Mouse (Mus musculus): ENCODE measurements around the gene Sigirr. TPM values are rescaled to one million over a fixed set of nuclear protein-coding genes. Genes with fewer than 3 reads are reported as not detected.

Gene Sigirr
- polyA plus RNA-seq (2016; fragmentation: Nextera tagmentation; extraction: Ambion mirVana), result 2.3 TPM in 2 replicates

GRCm38 (mm10) chr7:141099911-141100691 is at the start of gene Sigirr:
TSS of gene Sigirr (minus strand) at chr7:141100572.
- H3K36me3 ChIP-seq, result no peaks in the 10 kb centered on the region
- peaks cover 74% of the 10 kb centered on the region for H3K27me3 ChIP-seq (ENCODE audit: low read depth, poor library complexity, severe bottlenecking)
- no peaks in the 10 kb centered on the region for H3K9me3 ChIP-seq (replicated peaks)
- WGBS, result 1% methylated on average over 56 of the region's 56 CpGs
- H3K4me3 ChIP-seq, result peak within 1 kb of the TSS; percentile 53
- DNase-seq (ENCODE audit: low spot score), result peak; percentile 58
- 0 out of 2 replicates have a peak within 1 kb of the TSS, but pooled peaks have one; percentile 6 for H3K27ac ChIP-seq
- peaks cover 22% of the 10 kb centered on the region for H3K4me1 ChIP-seq

DNA sequence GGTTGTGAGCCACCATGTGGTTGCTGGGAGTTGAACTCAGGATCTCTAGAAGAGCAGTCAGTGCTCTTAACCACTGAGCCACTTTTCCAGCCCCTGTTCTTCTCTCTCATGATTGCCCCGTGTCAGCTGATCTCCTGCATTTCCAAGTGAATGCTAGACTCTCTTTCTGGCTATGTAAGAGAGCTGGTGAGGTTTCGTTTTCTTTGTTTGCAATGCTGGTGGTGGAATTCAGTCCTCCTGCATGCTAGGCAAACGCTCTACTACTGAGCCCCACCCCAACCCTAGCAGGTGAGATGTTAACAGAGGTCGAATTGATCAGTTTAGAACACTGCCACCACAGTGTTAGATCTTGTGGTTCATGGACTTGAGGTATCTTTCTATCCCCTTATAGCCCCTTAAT is 48.3 kb upstream of the Sigirr start:
- Histone ChIP-seq H3K4me3 (no peak overlapping the region), H3K4me1 (no peaks in the 10 kb centered on the region), H3K27me3 (ENCODE audit: low read depth, poor library complexity, severe bottlenecking) (no peaks in the 10 kb centered on the region), H3K27ac (no peak overlapping the region), H3K36me3 (peaks cover 94% of the 10 kb centered on the region), H3K9me3 (replicated peaks) (no peaks in the 10 kb centered on the region)
- 75% methylated on average over 4 of the region's 4 CpGs for WGBS
- no peak for DNase-seq (ENCODE audit: low spot score)

DNA sequence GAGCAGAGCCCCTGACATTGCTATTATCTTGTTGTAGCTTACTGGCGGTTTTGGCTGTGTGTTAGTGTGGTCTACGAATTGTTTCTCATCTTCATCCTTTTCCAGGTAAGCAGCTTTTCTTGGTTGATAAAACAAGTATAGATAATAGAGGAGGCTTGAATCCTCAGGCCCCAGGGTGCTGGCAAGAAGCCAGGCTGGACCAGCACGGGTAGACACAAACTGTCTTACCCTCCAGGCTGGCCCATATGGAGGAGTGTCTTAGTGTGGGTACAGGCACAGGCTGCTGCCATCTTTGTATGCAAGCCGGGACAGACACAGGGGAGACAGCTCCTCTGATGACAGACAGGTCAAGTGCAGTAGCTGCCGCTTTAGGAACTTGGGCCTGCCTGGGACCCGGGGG is 46.7 kb upstream of the Sigirr start:
- WGBS, result 92% methylated on average over 6 of the region's 6 CpGs
- no peaks in the 10 kb centered on the region for H3K9me3 ChIP-seq (replicated peaks)
- H3K27me3 ChIP-seq (ENCODE audit: low read depth, poor library complexity, severe bottlenecking), result no peaks in the 10 kb centered on the region
- H3K36me3 ChIP-seq, result peaks cover 91% of the 10 kb centered on the region
- H3K27ac ChIP-seq, result no peak overlapping the region
- DNase-seq (ENCODE audit: low spot score), result no peak
- no peaks in the 10 kb centered on the region for H3K4me1 ChIP-seq
- H3K4me3 ChIP-seq, result no peak overlapping the region

- no peaks in the 10 kb centered on the region for H3K4me1 ChIP-seq
- WGBS, result 97% methylated on average over 12 of the region's 12 CpGs
- peaks cover 90% of the 10 kb centered on the region for H3K36me3 ChIP-seq
- no peak overlapping the region for H3K27ac ChIP-seq
- H3K4me3 ChIP-seq, result no peak overlapping the region
- no peak for DNase-seq (ENCODE audit: low spot score)
- H3K9me3 ChIP-seq (replicated peaks), result no peaks in the 10 kb centered on the region
- H3K27me3 ChIP-seq (ENCODE audit: low read depth, poor library complexity, severe bottlenecking), result no peaks in the 10 kb centered on the region
Observed at GRCm38 (mm10) chr7:141146043-141146595, 45.7 kb upstream of the Sigirr start.

DNA sequence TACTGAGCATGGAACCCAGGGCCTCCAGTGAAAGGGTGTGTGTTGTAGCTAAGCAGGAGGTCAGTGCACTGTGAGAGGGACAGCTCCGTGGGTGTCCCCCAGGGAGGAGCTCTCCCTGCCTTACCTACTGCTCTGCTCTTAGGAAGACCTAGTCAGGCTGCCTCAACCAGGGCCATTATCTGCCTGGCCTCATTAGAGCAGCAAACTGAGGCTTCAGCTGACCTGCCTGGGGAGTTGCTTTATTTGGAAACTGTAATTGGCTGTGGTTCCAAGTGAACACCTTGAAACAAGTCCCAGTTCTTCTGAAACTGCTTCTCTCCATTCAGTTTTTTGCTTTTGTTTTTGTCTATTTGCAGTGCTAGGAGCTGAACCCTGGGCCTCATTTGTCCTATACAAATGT is 45.0 kb upstream of the Sigirr start:
- Histone ChIP-seq H3K9me3 (replicated peaks) (no peaks in the 10 kb centered on the region), H3K4me1 (no peaks in the 10 kb centered on the region), H3K27me3 (ENCODE audit: low read depth, poor library complexity, severe bottlenecking) (no peaks in the 10 kb centered on the region), H3K4me3 (no peak overlapping the region), H3K27ac (no peak overlapping the region), H3K36me3 (peaks cover 88% of the 10 kb centered on the region)
- DNase-seq (ENCODE audit: low spot score), result no peak
- 50% methylated on average over 1 of the region's 1 CpGs for WGBS

- no peaks in the 10 kb centered on the region for H3K4me1 ChIP-seq
- peaks cover 89% of the 10 kb centered on the region for H3K36me3 ChIP-seq
- H3K9me3 ChIP-seq (replicated peaks), result no peaks in the 10 kb centered on the region
- DNase-seq (ENCODE audit: low spot score), result no peak
- 93% methylated on average over 3 of the region's 3 CpGs for WGBS
- H3K27me3 ChIP-seq (ENCODE audit: low read depth, poor library complexity, severe bottlenecking), result no peaks in the 10 kb centered on the region
- H3K27ac ChIP-seq, result no peak overlapping the region
- H3K4me3 ChIP-seq, result no peak overlapping the region
Observed at GRCm38 (mm10) chr7:141144650-141145049, 44.3 kb upstream of the Sigirr start.

DNA sequence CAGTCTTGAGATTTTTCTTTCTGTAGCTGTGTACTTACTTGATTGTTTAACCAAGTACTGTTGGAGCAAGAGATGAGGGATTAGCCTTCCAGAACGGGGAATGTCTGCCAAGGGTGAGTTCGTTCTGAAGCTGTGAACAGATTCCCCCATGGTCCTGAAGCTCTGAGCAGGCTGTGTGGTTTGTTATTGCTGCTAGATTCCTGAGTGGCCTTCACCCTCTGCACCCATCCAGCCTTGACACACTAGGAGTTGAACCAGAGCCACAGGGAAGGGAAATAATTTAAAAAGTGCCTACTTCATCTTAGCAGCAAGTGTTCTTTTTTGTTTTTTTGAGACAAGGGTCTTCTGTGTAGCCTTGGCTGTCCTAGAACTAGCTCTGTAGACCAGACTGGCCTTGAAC is 43.5 kb upstream of the Sigirr start:
- H3K27me3 ChIP-seq (ENCODE audit: low read depth, poor library complexity, severe bottlenecking), result no peaks in the 10 kb centered on the region
- no peak for DNase-seq (ENCODE audit: low spot score)
- no peaks in the 10 kb centered on the region for H3K4me1 ChIP-seq
- H3K9me3 ChIP-seq (replicated peaks), result no peaks in the 10 kb centered on the region
- H3K36me3 ChIP-seq, result peaks cover 93% of the 10 kb centered on the region
- WGBS, result 90% methylated on average over 2 of the region's 2 CpGs
- no peak overlapping the region for H3K4me3 ChIP-seq
- H3K27ac ChIP-seq, result no peak overlapping the region

DNA sequence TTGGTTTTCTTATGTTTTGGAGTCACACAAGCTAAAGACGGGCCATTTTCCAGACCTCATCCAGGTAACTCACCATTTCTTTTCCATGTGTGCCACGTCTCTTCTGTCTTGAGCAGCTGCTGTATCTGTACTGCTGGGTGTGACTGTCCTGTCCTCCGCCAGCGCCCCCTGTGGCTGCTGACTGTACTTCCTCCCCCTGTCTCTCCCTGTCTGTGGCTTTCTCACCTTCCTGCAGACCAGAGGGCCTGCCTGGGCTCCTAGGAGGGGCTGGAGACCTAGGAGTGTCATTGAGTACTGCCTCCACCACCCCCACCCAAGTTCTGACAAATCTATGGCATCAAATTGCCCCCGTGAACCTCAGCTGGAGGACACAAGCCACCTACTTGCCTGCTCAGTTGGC is 42.7 kb upstream of the Sigirr start:
- H3K4me1 ChIP-seq, result no peaks in the 10 kb centered on the region
- peaks cover 93% of the 10 kb centered on the region for H3K36me3 ChIP-seq
- WGBS, result 42% methylated on average over 5 of the region's 5 CpGs
- peak; percentile 47 for DNase-seq (ENCODE audit: low spot score)
- no peak overlapping the region for H3K4me3 ChIP-seq
- H3K27me3 ChIP-seq (ENCODE audit: low read depth, poor library complexity, severe bottlenecking), result no peaks in the 10 kb centered on the region
- no peak overlapping the region for H3K27ac ChIP-seq
- H3K9me3 ChIP-seq (replicated peaks), result no peaks in the 10 kb centered on the region

DNA sequence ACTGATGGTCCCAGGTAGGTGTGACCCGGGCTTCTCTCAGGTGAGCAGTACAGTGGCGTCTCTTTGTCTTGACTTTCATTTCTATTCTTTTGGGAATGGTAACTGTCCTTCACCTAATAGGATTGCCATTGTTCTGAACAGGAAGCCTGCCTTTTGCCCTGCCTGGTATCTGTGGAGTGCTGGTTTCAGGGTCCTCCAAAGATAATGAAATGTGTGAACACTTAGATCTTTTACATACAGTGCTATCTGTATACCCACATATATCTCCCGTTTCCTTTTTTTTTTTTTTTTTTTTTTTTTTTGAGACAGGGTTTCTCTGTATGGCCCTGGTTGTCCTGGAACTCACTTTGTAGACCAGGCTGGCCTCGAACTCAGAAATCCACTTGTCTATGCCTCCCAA is 41.0 kb upstream of the Sigirr start:
- no peaks in the 10 kb centered on the region for H3K9me3 ChIP-seq (replicated peaks)
- 94% methylated on average over 4 of the region's 4 CpGs for WGBS
- H3K4me3 ChIP-seq, result no peak overlapping the region
- H3K27ac ChIP-seq, result no peak overlapping the region
- H3K36me3 ChIP-seq, result peaks cover 93% of the 10 kb centered on the region
- no peak for DNase-seq (ENCODE audit: low spot score)
- no peaks in the 10 kb centered on the region for H3K4me1 ChIP-seq
- H3K27me3 ChIP-seq (ENCODE audit: low read depth, poor library complexity, severe bottlenecking), result no peaks in the 10 kb centered on the region

DNA sequence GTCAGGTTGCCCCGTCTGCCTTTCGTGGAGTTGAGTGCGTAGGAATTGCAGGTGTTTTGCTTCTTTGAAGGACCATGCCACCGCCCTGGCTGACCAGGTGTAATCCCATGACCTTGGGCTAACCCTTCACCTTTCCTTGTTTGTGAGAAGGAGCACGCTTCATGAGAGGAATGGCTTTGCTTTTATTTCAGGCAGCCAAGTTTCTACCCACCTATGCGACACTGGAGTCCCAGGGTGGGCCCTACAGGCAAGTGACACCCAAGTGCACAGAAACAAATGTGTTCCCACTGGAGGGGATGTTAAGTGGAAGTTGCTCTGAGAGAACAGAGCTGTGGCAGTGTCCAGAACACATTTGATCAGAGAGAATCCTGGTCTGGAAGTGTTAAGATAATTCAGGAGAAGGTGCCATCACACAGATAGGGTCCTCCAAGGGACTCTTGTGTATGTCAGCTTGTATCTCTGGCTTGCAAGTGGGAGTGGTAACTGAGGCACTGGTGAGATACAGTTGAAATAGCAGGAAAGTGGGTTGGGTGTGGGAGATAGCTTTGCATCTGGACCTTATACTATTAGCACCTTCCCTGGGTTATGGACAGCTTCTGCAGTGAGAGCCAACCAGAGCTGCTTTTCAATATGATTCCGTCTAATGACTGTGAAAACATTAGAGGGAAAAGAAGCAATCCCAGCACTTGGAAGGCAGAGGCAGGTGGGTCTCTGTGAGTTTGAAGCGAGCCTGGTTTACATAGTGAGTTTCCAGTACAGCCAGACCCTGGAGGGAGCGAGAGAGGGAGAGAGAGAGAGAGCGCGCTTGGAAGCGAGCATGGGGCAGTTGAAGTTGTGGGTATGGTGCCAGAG is 31.8 kb upstream of the Sigirr start:
- Histone ChIP-seq H3K4me1 (peaks cover 24% of the 10 kb centered on the region), H3K27me3 (ENCODE audit: low read depth, poor library complexity, severe bottlenecking) (no peaks in the 10 kb centered on the region), H3K4me3 (peak overlapping the region; percentile 83), H3K9me3 (replicated peaks) (no peaks in the 10 kb centered on the region), H3K36me3 (peaks cover 32% of the 10 kb centered on the region), H3K27ac (peak overlapping the region; percentile 91)
- 58% methylated on average over 12 of the region's 12 CpGs for WGBS
- no peak for DNase-seq (ENCODE audit: low spot score)

- H3K27ac ChIP-seq, result peak overlapping the region; percentile 91
- peaks cover 23% of the 10 kb centered on the region for H3K36me3 ChIP-seq
- H3K27me3 ChIP-seq (ENCODE audit: low read depth, poor library complexity, severe bottlenecking), result no peaks in the 10 kb centered on the region
- peaks cover 24% of the 10 kb centered on the region for H3K4me1 ChIP-seq
- no peaks in the 10 kb centered on the region for H3K9me3 ChIP-seq (replicated peaks)
- H3K4me3 ChIP-seq, result peak overlapping the region; percentile 83
- DNase-seq (ENCODE audit: low spot score), result peak; percentile 97
- under 1% methylated on average over 59 of the region's 59 CpGs for WGBS
Observed at GRCm38 (mm10) chr7:141131024-141131820, 30.9 kb upstream of the Sigirr start.

- peaks cover 2% of the 10 kb centered on the region; the same call in 1 of the 2 replicates for H3K27me3 ChIP-seq (ENCODE audit: low read depth, poor library complexity, severe bottlenecking)
- H3K27ac ChIP-seq, result peak overlapping the region; percentile 92
- H3K4me3 ChIP-seq, result peak overlapping the region; percentile 61
- H3K9me3 ChIP-seq (replicated peaks), result no peaks in the 10 kb centered on the region
- WGBS, result 6% methylated on average over 15 of the region's 15 CpGs
- no peaks in the 10 kb centered on the region for H3K36me3 ChIP-seq
- peaks cover 18% of the 10 kb centered on the region for H3K4me1 ChIP-seq
- DNase-seq (ENCODE audit: low spot score), result no peak
Observed at GRCm38 (mm10) chr7:141123517-141123856, 23.1 kb upstream of the Sigirr start.

Measured in limb, embryonic 10.5 days (tissue).